Mouse (Mus musculus): ENCODE measurements around the gene Gm17509. TPM values are rescaled to one million over a fixed set of nuclear protein-coding genes. Genes with fewer than 3 reads are reported as not detected.

Gene Gm17509
- polyA plus RNA-seq (2015; fragmentation: Nextera tagmentation; extraction: Ambion mirVana), result 0.06 TPM in 1 of 2 replicates, not detected in the other

DNA sequence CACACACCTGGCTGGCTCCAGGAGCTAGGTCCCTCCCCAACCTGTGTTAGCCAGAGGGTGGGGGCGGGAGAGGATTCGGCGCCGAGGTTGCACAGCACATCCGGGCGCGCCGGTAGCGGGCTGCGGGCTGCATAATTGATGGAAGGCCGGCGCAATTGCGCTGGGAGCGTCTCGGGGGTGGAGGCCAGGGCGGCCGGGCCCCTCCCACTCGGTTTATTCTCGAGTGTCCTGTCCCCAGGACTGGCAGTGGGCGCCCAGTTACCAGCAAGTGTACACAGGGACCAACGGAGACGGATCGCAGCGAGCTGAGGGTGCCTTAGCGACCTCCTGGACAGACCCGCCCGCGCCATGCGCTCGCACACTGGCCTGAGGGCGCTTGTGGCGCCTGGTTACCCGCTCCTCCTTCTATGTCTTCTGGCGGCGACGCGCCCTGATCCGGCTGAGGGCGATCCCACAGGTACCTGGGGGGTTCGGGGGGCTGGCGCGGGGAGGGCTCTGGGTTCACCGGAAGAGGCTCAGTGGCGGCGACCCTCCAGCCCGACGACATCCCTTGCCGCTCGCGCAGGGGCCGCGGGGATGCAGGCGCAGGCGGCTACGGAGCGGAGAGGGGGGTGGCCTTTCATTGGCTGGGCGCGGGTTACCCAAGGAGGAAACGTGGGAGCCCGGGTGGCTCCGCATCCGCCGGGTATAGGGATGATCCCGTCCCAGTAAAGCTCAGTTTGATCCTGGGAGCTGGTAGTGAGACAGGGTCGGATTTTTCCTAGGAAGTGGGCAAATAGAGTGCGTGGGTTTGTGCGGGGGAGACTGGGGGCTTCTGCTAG is at the start of gene Gm17509:
Gene Gm17509, minus strand, starts transcription at position 575 of the 821 bp plus-strand sequence.
- Histone ChIP-seq H3K27ac (no peak within 1 kb of the TSS), H3K9me3 (no peaks in the 10 kb centered on the region), H3K4me1 (replicated peaks) (peaks cover 5% of the 10 kb centered on the region; the same call in 1 of the 2 replicates), H3K36me3 (no peaks in the 10 kb centered on the region), H3K4me3 (replicated peaks) (peak within 1 kb of the TSS; percentile 61), H3K4me2 (replicated peaks) (peak within 1 kb of the TSS; percentile 99), H3K9ac (peak within 1 kb of the TSS; percentile 56), H3K27me3 (replicated peaks) (peaks cover 14% of the 10 kb centered on the region)
- WGBS, result under 1% methylated on average over 65 of the region's 67 CpGs
- peak; percentile 80 for ATAC-seq

DNA sequence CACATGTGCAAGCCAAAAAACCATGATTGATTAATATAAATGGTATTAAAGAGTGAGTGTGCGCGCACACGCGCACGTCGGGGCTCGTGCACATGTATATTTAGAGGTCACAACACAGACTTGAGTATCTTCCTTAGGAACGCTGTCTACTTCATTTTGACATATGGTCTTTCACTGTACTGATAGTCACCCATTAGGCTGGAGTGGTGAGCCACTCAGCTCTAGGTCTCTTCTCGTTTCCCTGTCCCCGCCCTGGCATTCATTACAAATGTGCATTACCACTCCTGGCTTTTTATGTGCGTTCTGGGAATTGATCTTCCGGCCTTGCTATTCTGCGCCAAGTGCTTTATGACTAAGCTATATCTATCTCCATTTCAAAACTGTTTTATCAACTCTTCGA is 47.1 kb upstream of the Gm17509 start:
- H3K4me2 ChIP-seq (replicated peaks), result no peak overlapping the region
- H3K36me3 ChIP-seq, result no peaks in the 10 kb centered on the region
- no peaks in the 10 kb centered on the region for H3K9me3 ChIP-seq
- no peaks in the 10 kb centered on the region for H3K4me1 ChIP-seq (replicated peaks)
- H3K27me3 ChIP-seq (replicated peaks), result no peaks in the 10 kb centered on the region
- H3K9ac ChIP-seq, result no peak overlapping the region
- ATAC-seq, result no peak
- H3K4me3 ChIP-seq (replicated peaks), result no peak overlapping the region
- 92% methylated on average over 14 of the region's 14 CpGs for WGBS
- no peak overlapping the region for H3K27ac ChIP-seq

DNA sequence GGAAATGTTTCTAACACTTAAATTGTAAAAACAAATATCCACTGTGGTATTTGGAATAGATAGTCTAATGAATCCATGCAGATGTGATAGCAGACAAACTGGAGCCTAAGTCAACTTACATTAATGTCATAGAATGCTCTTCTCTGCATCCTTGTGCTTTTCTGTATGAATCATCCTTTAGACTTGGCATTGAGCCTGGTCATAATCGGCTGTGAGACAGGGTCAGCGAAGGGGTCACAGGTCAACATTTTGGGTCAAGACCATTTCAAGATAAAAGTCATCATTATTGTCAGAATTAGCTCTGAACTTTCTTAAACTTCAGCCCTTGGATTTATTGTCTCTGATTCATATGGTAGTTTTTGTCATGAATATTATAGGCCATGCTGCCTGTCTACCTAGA is 45.3 kb upstream of the Gm17509 start:
- no peaks in the 10 kb centered on the region for H3K36me3 ChIP-seq
- no peak for ATAC-seq
- no peak overlapping the region for H3K4me2 ChIP-seq (replicated peaks)
- H3K9ac ChIP-seq, result no peak overlapping the region
- H3K27ac ChIP-seq, result no peak overlapping the region
- no peak overlapping the region for H3K4me3 ChIP-seq (replicated peaks)
- no peaks in the 10 kb centered on the region for H3K27me3 ChIP-seq (replicated peaks)
- no peaks in the 10 kb centered on the region for H3K4me1 ChIP-seq (replicated peaks)
- 62% methylated on average over 2 of the region's 2 CpGs for WGBS
- H3K9me3 ChIP-seq, result no peaks in the 10 kb centered on the region

DNA sequence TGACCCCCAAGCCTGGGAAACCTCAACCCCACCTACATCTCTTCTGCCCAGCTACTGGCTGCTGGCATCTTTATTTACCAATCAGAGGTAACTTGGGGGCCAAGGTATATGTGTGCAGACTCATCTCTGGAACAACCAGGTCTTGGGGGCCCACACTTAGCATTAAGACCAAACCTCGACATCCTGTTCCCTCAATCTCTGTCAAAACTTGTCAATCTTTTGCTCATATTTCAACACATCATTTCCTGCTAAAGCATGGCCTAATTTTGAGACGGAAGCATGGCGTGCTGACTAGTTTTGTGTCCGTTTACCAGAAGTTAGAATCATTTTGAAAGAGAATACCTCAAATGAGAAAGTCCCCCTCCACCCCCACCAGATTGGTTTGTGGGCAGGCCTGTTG is 39.8 kb upstream of the Gm17509 start:
- Histone ChIP-seq H3K4me1 (replicated peaks) (no peaks in the 10 kb centered on the region), H3K4me2 (replicated peaks) (no peak overlapping the region), H3K27me3 (replicated peaks) (no peaks in the 10 kb centered on the region), H3K27ac (no peak overlapping the region), H3K36me3 (no peaks in the 10 kb centered on the region), H3K9ac (no peak overlapping the region), H3K4me3 (replicated peaks) (no peak overlapping the region), H3K9me3 (no peaks in the 10 kb centered on the region)
- no peak for ATAC-seq
- 85% methylated on average over 4 of the region's 4 CpGs for WGBS

DNA sequence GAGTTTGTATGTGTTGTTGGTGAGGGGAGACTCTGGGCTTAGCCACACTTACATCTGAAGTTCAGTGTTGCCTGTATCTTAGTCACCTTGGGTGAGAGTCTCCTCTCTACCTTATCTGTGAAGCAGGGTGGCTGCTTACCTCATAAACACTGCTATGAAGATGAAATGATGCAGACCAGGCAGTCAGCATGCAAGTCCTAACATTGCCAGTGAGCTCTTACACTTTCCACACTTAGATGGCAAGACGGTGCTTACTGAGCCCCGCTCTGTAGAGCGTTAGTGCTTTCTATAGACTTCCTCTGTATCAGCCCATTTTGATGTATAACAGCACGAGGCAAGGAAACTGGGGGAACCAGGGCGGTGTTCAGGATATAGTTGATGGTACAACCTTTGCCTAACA is 21.7 kb upstream of the Gm17509 start:
- H3K4me1 ChIP-seq (replicated peaks), result no peaks in the 10 kb centered on the region
- H3K27ac ChIP-seq, result no peak overlapping the region
- no peaks in the 10 kb centered on the region for H3K9me3 ChIP-seq
- no peak for ATAC-seq
- 75% methylated on average over 5 of the region's 5 CpGs for WGBS
- no peak overlapping the region for H3K4me3 ChIP-seq (replicated peaks)
- H3K36me3 ChIP-seq, result no peaks in the 10 kb centered on the region
- H3K9ac ChIP-seq, result no peak overlapping the region
- no peaks in the 10 kb centered on the region for H3K27me3 ChIP-seq (replicated peaks)
- H3K4me2 ChIP-seq (replicated peaks), result no peak overlapping the region

DNA sequence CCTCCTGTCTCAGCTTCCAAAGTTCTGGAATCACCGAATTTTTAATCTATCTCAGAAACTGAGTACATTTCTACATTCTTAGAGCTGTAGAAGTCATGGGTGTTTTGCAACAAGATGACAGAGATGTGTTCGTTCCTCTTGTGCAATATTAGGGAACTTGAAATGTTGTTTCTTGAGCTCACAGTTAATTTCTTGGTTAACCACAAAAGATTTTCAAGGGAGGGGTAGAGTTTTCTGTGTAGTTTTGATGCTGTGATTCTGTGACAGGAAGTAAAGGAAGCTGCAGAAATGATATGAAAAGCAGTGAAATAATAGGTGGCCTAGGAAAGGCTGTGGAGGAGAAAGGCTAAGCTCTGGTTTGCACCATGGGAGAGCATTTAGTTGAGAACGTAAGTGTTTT is 21.2 kb upstream of the Gm17509 start:
- no peak for ATAC-seq

DNA sequence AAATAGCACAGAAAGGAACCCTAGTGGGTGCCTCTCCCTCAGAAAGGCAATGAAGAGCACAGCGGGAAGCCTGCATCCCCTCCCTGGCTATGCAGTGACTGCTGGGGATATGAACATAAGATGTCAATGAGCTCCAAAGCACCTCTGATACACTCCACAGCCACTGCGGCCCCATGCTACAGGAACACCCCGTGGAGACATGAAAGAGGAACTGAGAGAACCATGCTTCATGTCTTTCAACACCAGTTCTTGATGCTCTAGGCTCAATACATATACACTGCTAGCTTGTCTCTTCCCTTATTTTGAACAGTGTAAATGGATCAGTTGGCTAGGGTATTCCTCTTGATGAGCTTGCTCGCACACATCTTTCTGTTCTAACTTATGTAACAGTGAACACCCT is 16.2 kb upstream of the Gm17509 start:
- no peaks in the 10 kb centered on the region for H3K27me3 ChIP-seq (replicated peaks)
- 85% methylated on average over 4 of the region's 4 CpGs for WGBS
- no peak for ATAC-seq
- no peak overlapping the region for H3K9ac ChIP-seq
- no peaks in the 10 kb centered on the region for H3K9me3 ChIP-seq
- no peak overlapping the region for H3K4me2 ChIP-seq (replicated peaks)
- H3K27ac ChIP-seq, result no peak overlapping the region
- no peaks in the 10 kb centered on the region for H3K36me3 ChIP-seq
- H3K4me1 ChIP-seq (replicated peaks), result no peaks in the 10 kb centered on the region
- no peak overlapping the region for H3K4me3 ChIP-seq (replicated peaks)

More for the DNA sequence above, 21.2 kb upstream of the Gm17509 start:
- 86% methylated on average over 3 of the region's 3 CpGs for WGBS
- Histone ChIP-seq H3K36me3 (no peaks in the 10 kb centered on the region), H3K27me3 (replicated peaks) (no peaks in the 10 kb centered on the region), H3K27ac (no peak overlapping the region), H3K9ac (no peak overlapping the region), H3K4me2 (replicated peaks) (no peak overlapping the region), H3K9me3 (no peaks in the 10 kb centered on the region), H3K4me1 (replicated peaks) (no peaks in the 10 kb centered on the region), H3K4me3 (replicated peaks) (no peak overlapping the region)

DNA sequence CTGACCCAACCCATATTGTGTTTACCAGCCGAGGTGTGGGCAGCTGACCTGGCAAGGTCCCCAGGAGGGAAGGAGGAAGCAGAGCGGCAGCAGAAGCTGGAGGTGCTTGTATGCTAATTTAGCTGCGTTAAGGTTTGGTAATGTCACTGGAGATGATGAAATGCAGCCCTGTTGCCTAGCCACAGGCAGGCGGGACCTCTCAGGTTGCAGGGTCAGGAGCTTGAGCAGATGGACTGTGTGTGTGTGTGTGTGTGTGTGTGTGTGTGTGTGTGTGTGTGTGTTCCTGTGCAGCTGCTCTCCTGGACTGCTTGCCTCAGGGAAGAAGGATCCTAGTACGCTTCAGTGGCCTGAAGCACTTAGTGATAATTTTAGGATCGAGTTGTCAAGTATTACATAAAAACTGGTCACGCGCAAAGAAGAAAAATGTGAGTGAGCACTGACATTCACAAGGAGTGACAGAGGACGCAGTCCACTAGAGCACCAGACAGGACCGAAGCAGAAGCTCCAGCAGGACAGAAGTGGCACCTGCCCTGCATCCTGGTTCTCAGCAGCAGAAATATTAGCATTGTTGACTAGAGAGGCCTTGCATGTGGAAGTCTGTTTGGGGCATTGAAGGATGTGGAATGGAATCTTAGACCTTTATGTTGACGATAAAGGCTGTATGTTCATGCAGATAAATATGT is 14.8 kb upstream of the Gm17509 start:
- Histone ChIP-seq H3K4me1 (replicated peaks) (no peaks in the 10 kb centered on the region), H3K4me2 (replicated peaks) (no peak overlapping the region), H3K9me3 (no peaks in the 10 kb centered on the region), H3K9ac (no peak overlapping the region), H3K36me3 (no peaks in the 10 kb centered on the region), H3K4me3 (replicated peaks) (no peak overlapping the region), H3K27me3 (replicated peaks) (no peaks in the 10 kb centered on the region), H3K27ac (no peak overlapping the region)
- WGBS, result 38% methylated on average over 11 of the region's 11 CpGs
- peak; percentile 75 for ATAC-seq

DNA sequence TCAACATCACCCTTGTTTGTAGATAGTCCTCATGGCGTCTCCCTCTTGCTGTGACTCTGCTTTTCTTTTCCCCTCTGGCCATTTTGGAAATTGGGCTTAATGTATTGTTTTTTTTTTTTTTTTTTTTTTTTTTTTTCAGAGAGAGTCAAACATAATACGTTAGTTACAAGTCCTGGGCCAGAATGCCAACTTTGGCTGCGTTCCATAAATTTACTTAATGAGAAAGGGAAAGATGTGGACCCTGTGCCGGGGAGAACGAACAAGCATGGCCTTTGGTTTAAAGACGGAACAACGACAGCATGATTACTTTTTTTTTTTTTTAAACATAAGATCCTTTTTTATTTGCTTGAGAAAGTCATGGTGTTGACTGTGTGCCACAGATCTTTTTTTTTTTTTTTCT is 13.6 kb upstream of the Gm17509 start:
- no peak for ATAC-seq
- WGBS, result 77% methylated on average over 7 of the region's 7 CpGs
- H3K4me1 ChIP-seq (replicated peaks), result no peaks in the 10 kb centered on the region

DNA sequence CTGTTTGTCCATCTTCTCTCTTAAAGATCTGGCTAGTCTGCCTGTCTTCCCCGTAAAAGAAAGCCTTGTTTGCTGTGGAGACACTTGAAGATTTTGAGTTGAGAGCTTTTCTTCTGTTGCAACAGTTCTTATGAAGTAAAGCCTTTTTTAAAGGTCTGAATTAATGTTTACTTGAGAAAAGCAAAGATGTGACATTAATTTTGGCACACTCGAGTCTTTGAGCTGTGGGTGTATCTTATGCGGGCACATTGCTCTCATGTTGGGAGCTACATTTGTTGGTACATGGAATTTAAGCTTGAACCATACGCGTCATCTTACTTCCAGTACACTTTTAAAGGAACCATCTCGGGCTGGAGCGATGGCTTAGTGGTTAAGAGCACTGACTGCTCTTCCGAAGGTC is 12.9 kb upstream of the Gm17509 start:
- no peaks in the 10 kb centered on the region for H3K9me3 ChIP-seq
- WGBS, result 89% methylated on average over 8 of the region's 8 CpGs
- no peak overlapping the region for H3K4me3 ChIP-seq (replicated peaks)
- no peaks in the 10 kb centered on the region for H3K4me1 ChIP-seq (replicated peaks)
- no peak overlapping the region for H3K27ac ChIP-seq
- H3K4me2 ChIP-seq (replicated peaks), result no peak overlapping the region
- ATAC-seq, result no peak
- no peaks in the 10 kb centered on the region for H3K27me3 ChIP-seq (replicated peaks)
- no peak overlapping the region for H3K9ac ChIP-seq
- no peaks in the 10 kb centered on the region for H3K36me3 ChIP-seq

More for the DNA sequence above, 13.6 kb upstream of the Gm17509 start:
- Histone ChIP-seq H3K4me2 (replicated peaks) (no peak overlapping the region), H3K36me3 (no peaks in the 10 kb centered on the region), H3K9me3 (no peaks in the 10 kb centered on the region), H3K4me3 (replicated peaks) (no peak overlapping the region), H3K27ac (no peak overlapping the region), H3K9ac (no peak overlapping the region), H3K27me3 (replicated peaks) (no peaks in the 10 kb centered on the region)

DNA sequence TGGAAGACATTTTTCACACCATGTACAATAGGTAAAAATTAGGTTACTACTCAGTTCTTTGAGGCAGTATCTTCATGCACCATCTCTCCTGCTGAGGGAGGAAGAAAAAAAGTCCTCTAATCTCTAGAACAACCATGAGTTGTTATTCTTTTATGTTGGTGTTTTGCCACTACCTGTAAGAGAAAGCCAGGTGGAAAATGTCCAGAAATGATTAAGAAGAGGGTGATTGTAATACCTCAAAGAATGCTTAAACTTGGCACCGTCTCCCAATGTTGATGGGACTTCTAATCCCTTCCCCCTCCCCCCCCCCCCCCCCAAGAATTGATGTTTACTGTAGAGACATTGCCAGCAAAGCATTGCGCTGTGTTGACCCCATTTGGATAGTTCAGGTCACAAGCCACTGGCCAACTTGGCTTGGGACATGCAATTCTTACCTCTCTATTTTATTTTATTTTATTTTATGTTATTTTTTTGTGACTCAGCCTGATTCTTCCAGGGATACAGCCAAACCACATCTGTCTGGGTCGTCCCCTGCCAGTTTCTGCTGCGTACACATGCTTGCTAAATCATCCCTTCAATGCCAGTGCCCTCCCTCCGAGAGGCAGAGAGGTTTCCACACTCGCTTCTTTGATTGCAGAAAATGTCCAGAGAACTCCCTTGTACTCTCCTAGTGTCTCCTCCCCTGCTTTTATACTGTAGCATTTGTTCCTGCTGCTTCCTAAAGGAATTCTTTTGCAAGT is 9.7 kb upstream of the Gm17509 start:
- no peak overlapping the region for H3K9ac ChIP-seq
- H3K27ac ChIP-seq, result no peak overlapping the region
- no peak overlapping the region for H3K4me3 ChIP-seq (replicated peaks)
- 73% methylated on average over 6 of the region's 6 CpGs for WGBS
- no peaks in the 10 kb centered on the region for H3K9me3 ChIP-seq
- H3K36me3 ChIP-seq, result no peaks in the 10 kb centered on the region
- ATAC-seq, result no peak
- no peak overlapping the region for H3K4me2 ChIP-seq (replicated peaks)
- no peaks in the 10 kb centered on the region for H3K27me3 ChIP-seq (replicated peaks)
- no peaks in the 10 kb centered on the region for H3K4me1 ChIP-seq (replicated peaks)

DNA sequence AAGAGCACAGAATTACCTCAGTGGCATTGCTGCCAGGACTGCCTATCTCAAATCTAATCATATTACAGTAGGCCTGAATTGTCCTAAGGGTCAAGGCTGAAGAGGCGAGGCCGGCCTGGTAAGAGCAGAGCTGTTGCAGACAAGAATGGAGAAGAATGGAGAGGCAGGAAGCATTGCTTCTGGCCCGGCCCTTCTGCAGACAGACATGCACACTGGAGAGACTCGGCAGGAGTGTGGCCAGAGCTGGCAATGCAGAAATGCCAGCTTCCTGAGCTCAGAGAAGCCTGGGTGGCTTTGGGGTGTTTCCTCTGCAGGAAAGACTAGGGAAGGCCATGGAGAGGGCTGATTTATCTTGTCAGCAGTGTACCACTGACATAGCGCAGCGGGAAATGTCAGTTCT is 4.7 kb upstream of the Gm17509 start:
- WGBS, result 55% methylated on average over 6 of the region's 6 CpGs
- Histone ChIP-seq H3K4me3 (replicated peaks) (no peak overlapping the region), H3K9ac (no peak overlapping the region), H3K4me2 (replicated peaks) (no peak overlapping the region), H3K9me3 (no peaks in the 10 kb centered on the region), H3K27ac (no peak overlapping the region), H3K27me3 (replicated peaks) (peaks cover 7% of the 10 kb centered on the region), H3K4me1 (replicated peaks) (peaks cover 5% of the 10 kb centered on the region; the same call in 1 of the 2 replicates), H3K36me3 (no peaks in the 10 kb centered on the region)
- ATAC-seq, result no peak

All from intestine, embryonic 15.5 days (tissue).